Mouse (Mus musculus) forebrain, postnatal 0 days (tissue): ENCODE results near the gene Gucy2g. TPM values are rescaled to one million over a fixed set of nuclear protein-coding genes. Genes with fewer than 3 reads are reported as not detected.

Experiments
- ATAC-seq: fragments of 200-750 bp; cut with Nextera tagmentation; 2 replicates; pipeline ENCODE4 v1.8.0; 2017; ENCODE audit warnings: mild to moderate bottlenecking, moderate library complexity
- DNase-seq: peaks from one replicate; pipeline ENCODE4 v3.0.0-alpha.2; 2015
- H3K27ac ChIP-seq: fragments of 300-500 bp; sonication (generic); 2 replicates; pipeline ENCODE4 v1.5.1; 2014; ENCODE audit warnings: low read depth, mild to moderate bottlenecking, antibody characterized with exemption, low read length, moderate library complexity, mixed read lengths
- H3K27me3 ChIP-seq: fragments of 300-500 bp; sonication (generic); 2 replicates; pipeline ENCODE4 v1.6.1; 2014; ENCODE audit warnings: mild to moderate bottlenecking, low read length, mixed read lengths; ENCODE audit not compliant: insufficient read depth
- H3K36me3 ChIP-seq: fragments of 300-500 bp; sonication (generic); 2 replicates; pipeline ENCODE4 v1.6.1; 2014; ENCODE audit warnings: mild to moderate bottlenecking, moderate library complexity; ENCODE audit not compliant: insufficient read depth
- H3K4me1 ChIP-seq: fragments of 300-500 bp; sonication (generic); 2 replicates; pipeline ENCODE4 v1.6.1; 2014; ENCODE audit warnings: antibody characterized with exemption; ENCODE audit not compliant: insufficient read depth
- H3K4me2 ChIP-seq: fragments of 300-500 bp; sonication (generic); 2 replicates; pipeline ENCODE4 v1.6.1; 2014; ENCODE audit warnings: low read depth, mild to moderate bottlenecking, moderate library complexity
- H3K4me3 ChIP-seq: fragments of 300-500 bp; sonication (generic); 2 replicates; pipeline ENCODE4 v1.5.1; 2014; ENCODE audit warnings: low read depth, low read length, mixed read lengths
- H3K9ac ChIP-seq: fragments of 300-500 bp; sonication (generic); 2 replicates; pipeline ENCODE4 v1.6.1; 2014; ENCODE audit warnings: mild to moderate bottlenecking
- H3K9me3 ChIP-seq: fragments of 300-500 bp; sonication (generic); 2 replicates; pipeline ENCODE4 v1.6.1; 2016; ENCODE audit warnings: low read length
- CTCF ChIP-seq: sonication (generic); IDR thresholded peaks from 2 replicates; pipeline ENCODE4 v1.5.1; 2016; ENCODE audit warnings: antibody characterized with exemption, control low read depth, low read depth
- WGBS: fragments of 180-500 bp; shearing (Covaris S2); extraction: QIAGEN DNeasy Blood & Tissue Kit; methylation state at CpG from one replicate; pipeline ENCODE4 v1.1.7; 2014; 5-methylcytosine and 5-hydroxymethylcytosine counted together
- polyA plus RNA-seq: library from polyadenylated mRNA; unstranded; fragments of >200 nt; fragmentation: Nextera tagmentation; extraction: Ambion mirVana; gene quantifications from 2 replicates; pipeline ENCODE4 v1.2.1, GENCODE M21; 2015
- total RNA-seq: library from RNA; depleted of rRNA; stranded (reverse); fragments of >200 nt; gene quantifications from 2 replicates; pipeline ENCODE4 v1.2.3, GENCODE M21; 2014; rRNA removed

The Gucy2g gene
- total RNA-seq (0.08 and 0.14 TPM in 2 replicates), polyA plus RNA-seq (0.22 and 0.31 TPM in 2 replicates)

DNA sequence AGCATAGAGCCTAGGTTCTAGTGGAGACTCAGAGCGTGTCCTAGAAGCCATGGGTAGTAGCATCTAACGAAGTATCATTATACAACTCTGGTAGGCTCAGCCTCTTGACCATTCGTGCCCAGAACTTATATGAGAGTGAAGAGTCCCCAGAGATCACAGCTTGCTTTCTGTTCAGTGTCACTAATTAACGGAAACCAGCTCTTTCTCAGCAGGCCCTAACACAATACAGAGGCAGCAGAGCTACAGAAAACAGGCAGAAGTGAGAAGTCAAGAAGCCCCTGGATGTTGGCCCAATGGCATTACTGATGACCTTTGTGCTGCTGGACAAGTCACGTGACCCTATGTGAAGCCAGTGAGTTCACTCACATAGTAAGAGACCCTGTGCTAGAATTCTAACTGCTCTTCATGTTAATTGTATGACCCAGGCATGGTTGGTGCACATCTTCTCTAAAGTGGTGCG is at the start of gene Gucy2g:
TSS of gene Gucy2g (minus strand) at position 51 of the 460 bp plus-strand sequence.
- H3K36me3 ChIP-seq: no peaks in the 10 kb centered on the region
- no peak within 1 kb of the TSS for H3K27ac ChIP-seq
- DNase-seq (no peak), ATAC-seq (no peak)
- TF ChIP-seq CTCF: no peak
- no peaks in the 10 kb centered on the region for H3K9me3 ChIP-seq
- 69% methylated on average over 6 of the region's 6 CpGs for WGBS
- H3K4me3 ChIP-seq: no peak within 1 kb of the TSS
- no peaks in the 10 kb centered on the region for H3K27me3 ChIP-seq
- H3K9ac ChIP-seq: no peak within 1 kb of the TSS
- no peak within 1 kb of the TSS for H3K4me2 ChIP-seq
- H3K4me1 ChIP-seq: no peaks in the 10 kb centered on the region

DNA sequence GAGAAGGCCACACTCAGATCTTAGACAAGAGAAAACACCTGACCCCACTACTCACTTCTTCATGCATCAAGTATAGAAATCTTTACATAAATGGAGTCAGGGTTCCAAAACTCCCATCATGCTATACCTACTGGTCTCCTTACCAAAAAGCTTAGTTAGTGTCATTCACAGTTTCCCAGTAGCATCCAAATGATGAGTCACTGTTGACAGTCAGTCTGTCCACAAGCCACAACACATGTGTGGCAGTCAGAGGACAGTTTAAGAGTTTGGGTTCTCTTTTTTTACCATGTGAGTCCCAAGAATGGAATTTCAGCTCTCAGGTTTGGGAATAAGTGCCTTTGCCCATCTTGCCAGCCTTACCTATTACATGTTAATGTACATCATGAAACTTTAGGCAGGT is 47.9 kb upstream of the Gucy2g start:
- no peak for ATAC-seq
- Histone ChIP-seq H3K36me3 (no peaks in the 10 kb centered on the region), H3K9ac (no peak overlapping the region), H3K27me3 (no peaks in the 10 kb centered on the region), H3K27ac (no peak overlapping the region), H3K4me3 (no peak overlapping the region), H3K4me1 (no peaks in the 10 kb centered on the region), H3K9me3 (no peaks in the 10 kb centered on the region), H3K4me2 (no peak overlapping the region)
- no peak for DNase-seq
- TF ChIP-seq CTCF: no peak

DNA sequence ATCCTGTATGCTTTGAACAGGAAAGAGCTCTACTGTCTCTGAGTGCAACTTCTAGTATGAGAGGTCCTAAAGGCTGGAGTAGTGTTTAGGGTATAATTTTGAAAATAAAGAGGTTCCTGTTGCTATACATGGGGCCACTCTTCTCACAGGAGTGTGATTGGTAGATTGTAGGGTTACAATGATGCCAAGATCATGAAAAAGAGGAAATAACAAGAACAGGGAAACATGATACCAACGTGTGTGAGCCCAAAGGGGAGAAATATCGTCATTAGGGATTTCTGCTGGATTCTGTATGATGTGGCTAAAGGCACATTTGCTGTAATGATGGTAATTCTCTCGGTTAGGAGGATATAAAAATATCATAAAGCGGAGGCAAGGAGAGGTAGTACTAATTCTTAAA is 45.0 kb upstream of the Gucy2g start:
- Histone ChIP-seq H3K9ac (no peak overlapping the region), H3K27me3 (no peaks in the 10 kb centered on the region), H3K9me3 (no peaks in the 10 kb centered on the region), H3K36me3 (no peaks in the 10 kb centered on the region), H3K4me1 (no peaks in the 10 kb centered on the region), H3K4me2 (no peak overlapping the region), H3K27ac (no peak overlapping the region), H3K4me3 (no peak overlapping the region)
- ATAC-seq (no peak), DNase-seq (no peak)
- 86% methylated on average over 4 of the region's 4 CpGs for WGBS
- no peak for TF ChIP-seq CTCF

DNA sequence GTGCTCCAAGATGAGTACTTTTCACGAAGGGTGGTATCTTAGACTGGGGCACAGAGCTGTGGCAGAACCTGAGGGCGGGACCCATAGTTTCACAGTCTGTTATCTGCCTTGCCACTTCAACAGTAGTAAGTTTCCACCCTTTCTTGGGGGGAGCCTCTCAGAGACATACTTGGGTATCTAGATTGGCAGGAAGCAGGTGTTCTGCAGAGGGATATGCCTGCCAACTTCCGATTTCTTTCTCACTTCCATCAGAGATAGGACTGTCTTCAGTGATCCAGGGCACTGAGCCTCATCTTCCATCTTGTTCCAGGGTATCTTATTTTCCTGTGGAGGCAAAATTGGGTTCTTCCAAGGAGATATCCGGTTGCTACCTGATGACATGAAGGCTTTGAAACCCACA is 43.1 kb upstream of the Gucy2g start:
- Histone ChIP-seq H3K9me3 (no peaks in the 10 kb centered on the region), H3K4me2 (no peak overlapping the region), H3K4me3 (no peak overlapping the region), H3K27ac (no peak overlapping the region), H3K36me3 (no peaks in the 10 kb centered on the region), H3K9ac (no peak overlapping the region), H3K27me3 (no peaks in the 10 kb centered on the region), H3K4me1 (no peaks in the 10 kb centered on the region)
- WGBS: 91% methylated on average over 4 of the region's 4 CpGs
- DNase-seq (no peak), ATAC-seq (no peak)
- no peak for TF ChIP-seq CTCF

DNA sequence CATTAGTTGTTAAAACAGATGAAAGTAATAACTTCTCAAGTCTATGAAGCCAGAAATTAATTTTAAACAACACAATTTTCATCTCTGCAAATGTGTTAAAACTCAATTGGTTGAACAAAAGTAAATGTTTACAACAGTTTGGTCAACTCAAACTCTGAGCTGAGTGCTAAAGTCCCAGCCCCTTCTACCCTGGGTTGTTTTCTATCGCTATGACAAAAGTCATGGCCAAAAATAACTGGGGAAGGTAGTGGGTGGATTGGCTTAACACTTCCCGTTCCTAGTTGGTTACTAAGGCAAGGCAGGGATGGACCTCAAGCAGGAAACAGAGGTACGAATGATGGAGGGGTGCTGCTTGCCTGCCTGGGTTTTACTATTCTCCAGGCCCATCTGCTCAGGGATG is 35.7 kb upstream of the Gucy2g start:
- H3K9me3 ChIP-seq: no peaks in the 10 kb centered on the region
- H3K4me1 ChIP-seq: no peaks in the 10 kb centered on the region
- ATAC-seq (no peak), DNase-seq (no peak)
- TF ChIP-seq CTCF: no peak
- no peak overlapping the region for H3K9ac ChIP-seq
- H3K36me3 ChIP-seq: no peaks in the 10 kb centered on the region
- H3K4me3 ChIP-seq: no peak overlapping the region
- H3K27me3 ChIP-seq: no peaks in the 10 kb centered on the region
- no peak overlapping the region for H3K4me2 ChIP-seq
- WGBS: 94% methylated on average over 3 of the region's 3 CpGs
- no peak overlapping the region for H3K27ac ChIP-seq

DNA sequence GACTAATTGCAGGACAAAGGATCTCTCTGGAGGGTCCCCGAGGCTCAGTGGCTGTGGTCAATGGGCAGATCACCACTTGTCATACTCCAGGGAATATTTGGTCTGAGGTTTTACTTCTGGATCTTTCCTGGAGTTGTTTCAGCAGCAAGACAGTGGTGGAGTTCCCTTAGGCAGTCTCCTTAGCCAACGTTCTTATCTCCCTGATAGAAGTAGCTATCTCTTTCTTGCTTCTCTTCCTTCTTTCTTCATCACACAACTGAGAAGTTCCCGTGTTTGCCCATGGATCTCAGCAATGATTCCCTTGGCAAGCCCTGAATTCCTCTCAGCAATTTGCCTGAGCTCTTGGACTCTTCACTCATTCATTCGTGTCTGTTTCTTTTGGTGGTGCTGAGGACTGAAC is 35.1 kb upstream of the Gucy2g start:
- Histone ChIP-seq H3K9ac (no peak overlapping the region), H3K4me2 (no peak overlapping the region), H3K27me3 (no peaks in the 10 kb centered on the region), H3K4me1 (no peaks in the 10 kb centered on the region), H3K4me3 (no peak overlapping the region), H3K27ac (no peak overlapping the region), H3K36me3 (no peaks in the 10 kb centered on the region), H3K9me3 (no peaks in the 10 kb centered on the region)
- DNase-seq: no peak
- no peak for TF ChIP-seq CTCF
- ATAC-seq: no peak
- 74% methylated on average over 4 of the region's 4 CpGs for WGBS

DNA sequence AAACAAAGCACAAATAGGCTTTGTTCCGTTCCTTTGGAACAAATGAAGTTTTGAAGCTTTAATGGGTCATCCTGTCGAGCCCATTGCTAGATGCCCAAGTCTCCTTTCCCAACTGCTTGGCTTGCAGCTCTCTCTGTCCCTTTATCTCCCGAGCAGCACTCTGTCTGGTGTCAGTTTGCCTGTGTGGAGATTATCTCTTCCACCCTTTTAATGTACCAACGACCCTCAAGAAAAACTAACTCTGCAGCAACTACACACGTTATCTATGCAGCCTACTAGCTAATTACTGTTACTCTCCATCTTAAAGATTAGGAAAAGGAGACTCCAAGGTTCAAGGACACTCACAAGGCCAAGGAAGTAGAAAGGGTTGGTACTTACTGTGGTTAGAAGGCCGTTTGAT is 32.3 kb upstream of the Gucy2g start:
- H3K36me3 ChIP-seq: no peaks in the 10 kb centered on the region
- H3K27ac ChIP-seq: no peak overlapping the region
- ATAC-seq: no peak
- 79% methylated on average over 6 of the region's 6 CpGs for WGBS
- no peaks in the 10 kb centered on the region for H3K4me1 ChIP-seq
- H3K9me3 ChIP-seq: no peaks in the 10 kb centered on the region
- H3K4me3 ChIP-seq: no peak overlapping the region
- TF ChIP-seq CTCF: no peak
- no peaks in the 10 kb centered on the region for H3K27me3 ChIP-seq
- no peak overlapping the region for H3K4me2 ChIP-seq
- no peak for DNase-seq
- no peak overlapping the region for H3K9ac ChIP-seq

DNA sequence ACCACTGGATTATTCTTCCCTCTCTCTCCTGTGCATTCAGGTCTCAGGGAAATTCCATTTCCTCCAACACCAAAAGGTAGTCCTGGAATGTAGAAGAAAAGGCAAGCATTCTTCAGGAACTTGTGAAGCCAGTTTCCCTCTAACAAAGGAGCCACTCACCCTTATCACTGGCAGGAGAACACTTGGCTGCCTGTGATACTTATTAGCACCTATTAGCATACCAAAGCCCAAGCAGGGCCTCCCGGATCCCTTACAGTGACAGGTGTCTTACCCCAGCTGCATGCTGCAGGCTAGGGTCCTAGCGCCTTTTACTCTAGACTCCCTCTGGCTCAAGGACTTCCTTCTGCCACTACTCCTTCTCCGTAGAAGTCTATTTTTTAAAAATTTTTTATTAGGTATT is 30.4 kb upstream of the Gucy2g start:
- 18% methylated on average over 3 of the region's 3 CpGs for WGBS
- Histone ChIP-seq H3K4me2 (no peak overlapping the region), H3K4me1 (no peaks in the 10 kb centered on the region), H3K27me3 (no peaks in the 10 kb centered on the region), H3K27ac (no peak overlapping the region), H3K9me3 (no peaks in the 10 kb centered on the region), H3K4me3 (no peak overlapping the region), H3K36me3 (no peaks in the 10 kb centered on the region), H3K9ac (no peak overlapping the region)
- DNase-seq (no peak), ATAC-seq (no peak)
- TF ChIP-seq CTCF: no peak
